Mouse (Mus musculus): ENCODE measurements around the gene Got1.
"Not testable (repeated sequence)": the region's sequence is repeated elsewhere in the genome, so short reads cannot be mapped to it uniquely, and the experiment has no call there.

The Got1 gene

GRCm38 (mm10) chr19:43525566-43525965 is 1.2 kb upstream of the Got1 start:
- in situ Hi-C loops (cut with MboI; ENCODE audit: low pct_unique_long_range_greater_than_20kb in 1 of 2, low sequenced_read_pairs in 2 of 2, unreplicated experiment in 1 of 2) = no loop called here

GRCm38 (mm10) chr19:43525104-43525482 is 688 bp upstream of the Got1 start:
- in situ Hi-C loops (cut with MboI; ENCODE audit: low pct_unique_long_range_greater_than_20kb in 1 of 2, low sequenced_read_pairs in 2 of 2, unreplicated experiment in 1 of 2) = no loop called here

- in situ Hi-C loops (cut with MboI; ENCODE audit: low pct_unique_long_range_greater_than_20kb in 1 of 2, low sequenced_read_pairs in 2 of 2, unreplicated experiment in 1 of 2) = no loop called here
Measured at GRCm38 (mm10) chr19:43523551-43523950, 854 bp downstream of the Got1 start.

GRCm38 (mm10) chr19:43521996-43522395 is 2.4 kb downstream of the Got1 start:
- in situ Hi-C loops (cut with MboI; ENCODE audit: low pct_unique_long_range_greater_than_20kb in 1 of 2, low sequenced_read_pairs in 2 of 2, unreplicated experiment in 1 of 2) = no loop called here

GRCm38 (mm10) chr19:43521362-43521761 is 3.0 kb downstream of the Got1 start:
- in situ Hi-C loops (cut with MboI; ENCODE audit: low pct_unique_long_range_greater_than_20kb in 1 of 2, low sequenced_read_pairs in 2 of 2, unreplicated experiment in 1 of 2) = no loop called here

- in situ Hi-C loops (cut with MboI; ENCODE audit: low pct_unique_long_range_greater_than_20kb in 1 of 2, low sequenced_read_pairs in 2 of 2, unreplicated experiment in 1 of 2) = no loop called here
Measured at GRCm38 (mm10) chr19:43520402-43520801, 4.0 kb downstream of the Got1 start.

GRCm38 (mm10) chr19:43519226-43519625 is 5.2 kb downstream of the Got1 start:
- in situ Hi-C loops (cut with MboI; ENCODE audit: low pct_unique_long_range_greater_than_20kb in 1 of 2, low sequenced_read_pairs in 2 of 2, unreplicated experiment in 1 of 2) = no loop called here

GRCm38 (mm10) chr19:43518261-43518660 is 6.1 kb downstream of the Got1 start:
- in situ Hi-C loops (cut with MboI; ENCODE audit: low pct_unique_long_range_greater_than_20kb in 1 of 2, low sequenced_read_pairs in 2 of 2, unreplicated experiment in 1 of 2) = no loop called here

DNA sequence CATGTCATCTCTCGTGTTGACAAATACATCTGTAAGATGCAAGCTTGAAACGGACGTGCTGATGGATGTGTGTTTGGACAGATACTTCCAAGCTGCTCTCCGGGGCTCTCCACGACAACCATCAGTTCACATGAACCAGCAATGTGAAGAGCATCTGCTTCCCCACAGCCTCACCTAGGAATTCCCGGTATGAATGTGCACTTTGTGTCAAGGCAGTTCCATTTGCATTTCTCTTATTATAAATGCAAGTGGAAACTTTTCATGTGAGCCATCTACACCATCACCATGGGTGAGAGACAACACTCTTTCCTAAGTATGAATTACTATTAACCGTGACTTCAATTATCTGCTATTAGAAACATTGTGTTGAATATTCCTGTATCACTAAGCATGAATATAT is 6.6 kb downstream of the Got1 start:
- in situ Hi-C loops (cut with MboI; ENCODE audit: low pct_unique_long_range_greater_than_20kb in 1 of 2, low sequenced_read_pairs in 2 of 2, unreplicated experiment in 1 of 2) = no loop called here

- in situ Hi-C loops (cut with MboI; ENCODE audit: low pct_unique_long_range_greater_than_20kb in 1 of 2, low sequenced_read_pairs in 2 of 2, unreplicated experiment in 1 of 2) = no loop called here
Measured at GRCm38 (mm10) chr19:43517320-43517719, 7.1 kb downstream of the Got1 start.

- in situ Hi-C loops (cut with MboI; ENCODE audit: low pct_unique_long_range_greater_than_20kb in 1 of 2, low sequenced_read_pairs in 2 of 2, unreplicated experiment in 1 of 2) = no loop called here
Measured at GRCm38 (mm10) chr19:43516397-43517035, 7.9 kb downstream of the Got1 start.

DNA sequence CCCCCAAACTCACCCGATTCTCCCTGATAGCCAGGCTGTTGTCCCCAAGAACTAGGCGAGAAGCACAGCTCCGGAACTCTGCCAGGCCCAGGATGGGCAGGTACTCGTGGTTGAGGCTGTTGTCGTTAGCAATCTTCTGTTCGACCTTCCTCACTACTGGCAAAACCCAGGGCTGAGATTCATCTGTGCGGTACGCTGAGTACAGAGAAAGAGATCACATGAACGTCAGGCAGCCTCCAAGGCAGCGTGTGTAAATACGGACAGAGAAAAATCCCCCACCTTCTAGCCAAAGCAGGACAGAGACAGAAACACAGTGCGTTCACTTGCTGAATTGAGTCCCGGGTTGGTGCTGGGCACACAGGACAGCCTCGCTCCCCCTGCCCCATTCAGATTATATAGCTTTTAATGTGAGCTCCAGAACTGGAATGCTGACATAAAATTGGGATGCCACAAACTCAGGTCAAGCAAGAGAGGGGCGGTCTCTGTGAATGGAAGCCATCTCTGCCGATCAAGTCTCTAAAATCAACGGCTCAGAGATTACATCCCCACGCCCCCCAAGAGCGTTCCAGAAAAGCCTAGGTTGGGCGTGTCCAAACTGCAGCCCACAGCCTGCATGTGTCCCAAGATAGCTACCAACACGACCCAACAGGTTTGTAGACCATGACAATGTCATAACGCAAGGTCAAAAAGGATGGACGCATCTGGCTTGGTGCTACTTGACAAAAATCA is 8.6 kb downstream of the Got1 start:
- in situ Hi-C loops (cut with MboI; ENCODE audit: low pct_unique_long_range_greater_than_20kb in 1 of 2, low sequenced_read_pairs in 2 of 2, unreplicated experiment in 1 of 2) = no loop called here

- in situ Hi-C loops (cut with MboI; ENCODE audit: low pct_unique_long_range_greater_than_20kb in 1 of 2, low sequenced_read_pairs in 2 of 2, unreplicated experiment in 1 of 2) = no loop called here
Measured at GRCm38 (mm10) chr19:43513874-43514273, 10.5 kb downstream of the Got1 start.

- in situ Hi-C loops (cut with MboI; ENCODE audit: low pct_unique_long_range_greater_than_20kb in 1 of 2, low sequenced_read_pairs in 2 of 2, unreplicated experiment in 1 of 2) = no loop called here
Measured at GRCm38 (mm10) chr19:43511621-43512620, 12.5 kb downstream of the Got1 start.

GRCm38 (mm10) chr19:43510436-43511220 is 13.8 kb downstream of the Got1 start:
- in situ Hi-C loops (cut with MboI; ENCODE audit: low pct_unique_long_range_greater_than_20kb in 1 of 2, low sequenced_read_pairs in 2 of 2, unreplicated experiment in 1 of 2) = no loop called here

DNA sequence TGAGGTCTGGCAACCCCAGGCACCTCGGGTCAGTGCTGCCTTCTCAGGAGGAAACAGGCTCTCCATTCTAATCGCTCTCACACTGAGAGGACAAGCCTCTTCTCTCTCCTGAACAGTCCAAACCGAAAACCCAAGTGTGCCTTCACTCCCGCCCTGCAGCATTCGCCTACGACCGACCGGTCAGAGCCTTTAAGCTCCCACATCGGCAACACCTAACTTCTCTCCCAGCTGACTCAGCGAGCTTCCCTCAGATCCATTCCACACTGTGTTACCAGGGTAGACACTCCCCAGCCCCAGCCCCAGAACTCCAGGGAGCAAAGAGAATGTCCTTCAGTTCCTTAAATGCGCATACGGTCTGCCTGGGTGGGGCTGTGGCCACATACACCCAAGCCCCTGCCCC is 19.0 kb downstream of the Got1 start:
- in situ Hi-C loops (cut with MboI; ENCODE audit: low pct_unique_long_range_greater_than_20kb in 1 of 2, low sequenced_read_pairs in 2 of 2, unreplicated experiment in 1 of 2) = no loop called here

DNA sequence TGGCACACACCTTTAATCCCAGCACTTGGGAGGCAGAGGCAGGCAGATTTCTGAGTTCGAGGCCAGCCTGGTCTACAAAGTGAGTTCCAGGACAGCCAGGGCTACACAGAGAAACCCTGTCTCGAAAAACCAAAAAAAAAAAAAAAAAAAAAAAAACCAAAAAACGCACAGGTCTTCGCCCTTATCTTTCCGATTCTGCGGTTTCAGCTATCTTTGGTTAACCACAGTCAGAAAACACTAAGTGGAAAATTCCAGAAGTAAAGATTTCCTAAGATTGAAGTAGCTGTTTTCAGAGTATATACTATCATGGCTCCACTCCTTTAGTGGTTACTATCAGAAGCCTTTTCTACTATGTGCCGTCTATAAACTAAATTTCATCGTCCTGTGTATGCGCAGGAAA is 20.8 kb downstream of the Got1 start:
- in situ Hi-C loops (cut with MboI; ENCODE audit: low pct_unique_long_range_greater_than_20kb in 1 of 2, low sequenced_read_pairs in 2 of 2, unreplicated experiment in 1 of 2) = not testable (repeated sequence)

- in situ Hi-C loops (cut with MboI; ENCODE audit: low pct_unique_long_range_greater_than_20kb in 1 of 2, low sequenced_read_pairs in 2 of 2, unreplicated experiment in 1 of 2) = no loop called here
Measured at GRCm38 (mm10) chr19:43502630-43503029, 21.8 kb downstream of the Got1 start.

Measured in mouse embryonic stem cell (cell line).